Mouse (Mus musculus) cerebral cortex, adult 2 months (tissue): Measurements from ENCODE around the gene Cd52.

ENCODE experiments used
- WGBS: fragments of 180-500 bp; shearing (Covaris S2); methylation state at CpG from one replicate; pipeline ENCODE4 v1.1.7; 2018; 5-methylcytosine and 5-hydroxymethylcytosine counted together

Cd52 gene

DNA sequence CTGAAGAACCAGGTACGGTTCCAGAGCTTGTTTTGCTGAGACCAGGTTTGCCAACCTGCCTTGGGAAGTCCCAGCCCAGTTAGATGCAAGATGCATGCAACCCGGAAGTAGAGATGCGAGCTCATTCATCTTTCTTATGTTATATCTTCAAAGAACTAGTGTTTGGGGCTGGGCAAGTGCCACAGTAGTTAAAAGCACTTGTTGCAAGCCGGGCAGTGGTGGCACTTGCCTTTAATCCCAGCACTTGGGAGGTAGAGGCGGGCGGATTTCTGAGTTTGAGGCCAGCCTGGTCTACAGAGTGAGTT lies 3.7 kb downstream of the Cd52 start:
- 91% methylated on average over 6 of the region's 6 CpGs for WGBS

GRCm38 (mm10) chr4:134090521-134091224 lies 4.2 kb downstream of the Cd52 start:
- WGBS = 86% methylated on average over 16 of the region's 16 CpGs

DNA sequence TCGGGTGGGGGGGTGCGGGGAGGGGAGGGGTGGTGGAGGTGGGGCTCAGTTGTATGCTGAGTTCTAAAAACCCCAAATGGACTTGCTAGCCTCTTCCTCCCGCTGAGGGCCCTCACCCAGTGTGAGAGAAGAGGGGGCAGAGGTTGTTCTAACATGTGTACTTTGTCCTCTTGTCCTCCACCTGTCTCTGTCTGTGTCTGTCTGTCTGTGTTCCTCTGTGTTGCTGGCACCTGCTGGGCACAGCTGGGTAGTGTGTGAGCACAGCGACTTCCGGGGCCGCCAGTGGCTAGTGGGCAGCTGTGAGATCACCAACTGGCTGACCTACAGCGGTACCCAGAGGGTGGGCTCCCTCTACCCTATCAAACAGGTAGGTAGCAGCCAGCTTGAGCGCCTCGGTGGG lies 5.9 kb downstream of the Cd52 start:
- 83% methylated on average over 9 of the region's 9 CpGs for WGBS

DNA sequence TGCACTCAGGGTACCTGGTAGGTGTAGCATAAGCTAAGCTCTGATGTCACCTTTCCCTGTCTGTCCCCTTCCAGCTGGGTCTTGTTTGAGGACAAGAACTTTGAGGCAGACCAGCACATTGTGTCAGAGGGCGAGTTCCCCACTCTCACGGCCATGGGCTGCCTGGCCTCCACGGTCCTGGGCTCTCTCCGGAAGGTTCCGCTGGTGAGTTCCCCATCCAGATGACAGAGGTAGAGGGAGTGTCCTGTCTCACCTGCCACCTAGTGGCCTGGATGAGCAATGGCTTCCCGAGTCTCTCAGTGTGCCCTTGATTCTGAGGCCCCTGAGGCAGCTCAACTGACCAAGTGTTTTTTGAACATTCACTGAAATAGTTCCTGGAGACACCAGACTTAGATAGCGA lies 7.5 kb downstream of the Cd52 start:
- 44% methylated on average over 7 of the region's 7 CpGs for WGBS

GRCm38 (mm10) chr4:134084999-134085398 lies 9.9 kb downstream of the Cd52 start:
- WGBS = 86% methylated on average over 4 of the region's 4 CpGs

DNA sequence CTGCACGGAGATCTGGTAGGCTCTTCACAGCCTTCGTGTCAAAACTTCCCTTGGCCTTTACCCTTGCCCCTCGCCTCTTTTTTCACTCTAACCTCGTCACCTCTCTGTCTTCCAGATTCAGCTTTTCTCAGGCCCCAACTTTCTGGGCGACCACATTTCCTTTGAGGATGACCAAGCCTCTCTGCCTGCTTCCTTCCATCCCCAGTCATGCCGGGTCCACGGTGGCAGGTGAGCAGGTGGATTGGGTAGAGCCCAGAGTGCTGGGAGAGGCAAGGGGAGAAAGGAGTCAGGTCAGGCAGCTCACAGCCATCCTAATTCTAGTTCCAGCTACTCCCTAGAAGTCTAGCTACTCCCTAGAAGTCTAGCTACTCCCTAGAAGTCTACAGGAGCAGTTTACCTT lies 12.4 kb downstream of the Cd52 start:
- 19% methylated on average over 7 of the region's 7 CpGs for WGBS

DNA sequence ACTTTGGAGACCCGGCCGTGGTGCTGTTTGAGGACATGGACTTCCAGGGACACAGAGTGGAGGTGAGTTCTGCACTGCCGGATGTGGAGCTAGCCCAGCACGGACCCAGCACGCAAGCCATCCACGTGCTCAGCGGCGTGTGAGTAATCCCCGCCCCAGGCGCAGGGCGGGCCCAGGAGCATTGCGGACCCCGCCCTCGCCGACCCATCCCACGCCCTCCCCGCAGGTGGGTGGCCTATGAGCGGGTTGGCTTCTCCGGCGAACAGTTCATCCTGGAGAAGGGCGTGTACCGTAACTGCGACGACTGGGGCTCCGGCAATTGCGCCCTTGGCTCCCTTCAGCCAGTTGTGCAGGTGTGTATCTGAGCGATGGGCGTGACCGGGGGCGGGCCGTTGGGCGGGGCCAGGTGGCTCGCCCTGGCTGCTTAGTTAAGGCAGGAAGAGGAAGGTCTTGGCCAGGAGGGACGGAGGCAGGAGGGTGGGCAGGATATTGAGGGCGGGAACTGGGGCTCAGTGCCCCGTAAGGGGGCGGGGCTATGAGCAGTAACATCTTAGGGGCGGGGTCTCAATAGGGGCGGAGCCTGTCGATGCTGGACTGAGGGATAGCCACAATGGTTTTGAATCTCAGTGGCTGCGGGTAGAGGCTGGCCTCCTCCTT lies 13.0 kb downstream of the Cd52 start:
- under 1% methylated on average over 41 of the region's 41 CpGs for WGBS

DNA sequence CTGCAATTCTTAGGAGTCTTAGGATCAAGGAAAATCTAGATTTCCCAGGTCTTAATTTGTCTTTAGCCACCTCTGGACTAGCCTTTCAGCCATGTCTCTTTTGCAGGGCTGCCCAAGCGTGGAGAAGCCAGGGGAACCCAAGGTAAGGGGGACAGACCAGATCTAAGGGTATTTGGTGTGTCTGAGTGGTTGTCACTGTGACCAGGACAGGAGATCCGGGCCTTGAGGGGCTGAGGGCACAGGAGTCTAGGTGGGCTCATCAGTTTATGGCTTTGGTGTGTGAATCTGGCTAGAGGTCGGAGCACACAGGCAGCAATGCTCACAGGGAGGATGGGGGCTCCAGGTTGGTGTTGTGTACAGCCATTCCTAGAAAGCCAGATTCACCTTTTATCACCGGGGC lies 14.2 kb downstream of the Cd52 start:
- 91% methylated on average over 4 of the region's 4 CpGs for WGBS

DNA sequence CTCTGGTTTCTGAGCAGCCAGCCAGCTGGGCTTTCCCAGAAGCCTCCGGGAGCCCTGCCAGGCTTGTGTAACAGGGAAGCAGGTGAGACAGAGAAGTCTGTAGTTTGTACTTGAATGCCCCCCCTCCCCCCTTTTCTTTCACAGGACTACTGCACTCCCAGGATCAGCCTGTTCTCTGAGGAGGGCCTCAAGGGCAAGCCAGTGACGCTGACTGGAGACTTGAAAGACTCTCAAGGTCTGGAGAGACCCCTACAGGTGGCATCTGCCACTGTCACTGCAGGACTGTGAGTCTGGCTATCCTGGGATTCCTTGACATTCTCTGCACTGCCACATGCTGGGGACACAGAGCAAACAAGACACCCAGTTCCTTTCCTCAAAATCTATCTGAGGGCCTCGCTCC lies 16.2 kb downstream of the Cd52 start:
- WGBS = 29% methylated on average over 3 of the region's 3 CpGs

GRCm38 (mm10) chr4:134068793-134069580 lies 25.9 kb downstream of the Cd52 start:
- WGBS = 88% methylated on average over 4 of the region's 4 CpGs

- 80% methylated on average over 7 of the region's 7 CpGs for WGBS
These were observed 26.9 kb downstream of the Cd52 start for GRCm38 (mm10) chr4:134067833-134068544.

GRCm38 (mm10) chr4:134067383-134067782 lies 27.5 kb downstream of the Cd52 start:
- WGBS = 85% methylated on average over 8 of the region's 8 CpGs

DNA sequence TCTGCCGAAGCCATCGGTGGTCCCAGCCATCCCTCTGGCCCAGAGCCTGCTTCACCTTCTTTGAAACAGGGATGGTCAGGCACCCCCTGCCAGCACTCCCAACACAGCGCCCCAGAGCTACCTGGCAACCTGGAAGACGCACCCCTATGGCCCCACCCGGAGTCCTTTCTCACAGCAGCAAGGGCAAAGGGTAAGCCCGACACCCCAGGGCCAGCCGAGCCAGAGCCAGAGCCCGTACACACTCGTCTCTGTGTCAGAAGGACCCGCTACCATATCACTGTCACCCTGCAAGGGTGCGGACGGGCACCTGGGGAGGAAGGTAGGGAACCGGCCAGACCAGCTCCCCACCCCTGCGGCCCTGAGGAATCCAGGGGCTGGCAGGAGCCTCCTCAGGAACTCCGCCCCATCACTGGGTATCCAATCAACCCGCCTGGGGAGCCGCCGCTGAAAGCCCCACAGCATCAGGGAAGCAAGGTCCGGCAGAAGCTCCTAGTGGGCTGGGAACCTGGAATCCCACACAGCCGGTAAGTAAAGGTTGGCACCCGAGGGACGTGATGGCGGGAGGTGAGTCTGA lies 29.4 kb downstream of the Cd52 start:
- 35% methylated on average over 23 of the region's 23 CpGs for WGBS

- 73% methylated on average over 8 of the region's 8 CpGs for WGBS
These were observed 32.3 kb downstream of the Cd52 start for GRCm38 (mm10) chr4:134062561-134062960.

DNA sequence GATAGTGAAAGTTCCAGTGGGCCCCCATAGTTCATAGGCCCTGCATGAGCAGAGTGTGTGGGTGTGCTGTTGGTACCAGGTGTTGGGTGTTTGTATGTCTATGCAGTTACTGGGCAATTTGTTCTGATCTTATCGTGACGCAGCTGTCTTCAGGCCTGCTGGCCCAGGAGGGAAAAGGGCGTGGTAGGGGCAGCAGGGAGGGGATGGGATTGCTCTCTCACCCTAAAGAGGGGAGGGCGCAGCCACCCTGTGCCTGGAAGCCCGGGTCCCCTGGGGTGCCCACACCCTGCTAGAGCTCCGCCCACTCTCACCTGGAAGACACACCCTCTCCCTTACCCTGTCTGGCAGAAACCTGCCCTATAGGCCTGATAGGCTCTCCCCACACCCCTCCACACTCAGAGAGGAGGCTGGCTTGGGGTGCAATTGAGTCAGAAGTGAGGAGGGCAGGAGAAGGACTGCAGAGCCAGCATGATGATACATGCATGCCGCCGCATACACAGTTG lies 32.9 kb downstream of the Cd52 start:
- WGBS = 61% methylated on average over 8 of the region's 8 CpGs

GRCm38 (mm10) chr4:134061166-134061830 lies 33.6 kb downstream of the Cd52 start:
- 57% methylated on average over 18 of the region's 18 CpGs for WGBS

GRCm38 (mm10) chr4:134060135-134060865 lies 34.6 kb downstream of the Cd52 start, which contains the start of gene Crybg2:
TSS of gene Crybg2 (plus strand) at chr4:134060815.
- WGBS = 72% methylated on average over 28 of the region's 28 CpGs

DNA sequence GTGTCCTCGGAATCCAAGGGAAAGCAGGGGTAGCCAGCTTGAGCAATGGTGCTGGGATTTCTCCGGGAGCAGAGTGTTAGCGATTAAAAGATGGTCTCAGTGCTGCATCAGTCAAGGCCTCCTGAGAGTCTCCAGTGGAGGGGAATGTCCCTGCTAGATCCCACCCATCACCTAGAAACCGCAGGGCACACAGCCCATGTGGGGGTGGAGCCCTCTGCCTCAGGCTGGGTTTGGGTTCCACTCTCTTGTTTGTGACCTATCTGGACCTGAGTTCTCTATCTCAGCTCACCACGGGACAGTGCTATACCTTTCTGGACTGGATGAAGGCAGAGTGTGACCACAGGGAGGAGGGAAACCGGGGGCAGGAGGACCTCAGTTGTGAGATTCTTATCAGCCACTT lies 36.0 kb downstream of the Cd52 start:
- WGBS = 86% methylated on average over 6 of the region's 6 CpGs

- WGBS = 47% methylated on average over 14 of the region's 14 CpGs
These were observed 36.6 kb downstream of the Cd52 start for GRCm38 (mm10) chr4:134058166-134058715.

- WGBS = 82% methylated on average over 3 of the region's 3 CpGs
These were observed 41.3 kb downstream of the Cd52 start, which contains the start of gene Zfp683 for GRCm38 (mm10) chr4:134053538-134053937. TSS of gene Zfp683 (plus strand) at chr4:134053838.
